Mouse (Mus musculus): ENCODE data around the gene Gclm. TPM values are rescaled to one million over a fixed set of nuclear protein-coding genes. Genes with fewer than 3 reads are reported as not detected.
"Not testable (repeated sequence)": the region's sequence is repeated elsewhere in the genome, so short reads cannot be mapped to it uniquely, and the experiment has no call there.

The Gclm gene
- polyA plus RNA-seq, 1 experiment from 2014 or later, result 56.4 TPM

DNA sequence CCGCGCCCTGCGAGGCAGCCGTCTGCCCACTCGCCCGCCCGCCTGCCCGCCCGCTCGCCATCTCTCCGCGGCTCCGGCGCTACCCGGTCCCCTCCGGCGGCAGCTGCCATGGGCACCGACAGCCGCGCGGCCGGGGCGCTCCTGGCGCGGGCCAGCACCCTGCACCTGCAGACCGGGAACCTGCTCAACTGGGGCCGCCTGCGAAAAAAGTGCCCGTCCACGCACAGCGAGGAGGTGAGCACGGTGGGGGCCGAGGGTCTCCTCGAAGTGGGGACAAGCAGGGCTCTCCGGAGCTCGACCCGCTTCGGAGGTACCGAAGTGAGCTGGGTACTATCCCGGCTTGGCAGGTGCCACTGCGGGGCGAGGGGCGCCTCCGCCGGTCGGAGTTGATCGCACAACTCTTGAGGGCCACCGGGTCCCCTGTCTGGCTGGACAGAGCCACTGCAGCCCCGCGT lies 548 bp downstream of the Gclm start:
- WGBS, result under 1% methylated on average over 50 of the region's 50 CpGs
- H3K27me3 ChIP-seq, result no peaks in the 10 kb centered on the region
- H3K4me1 ChIP-seq (replicated peaks), result peaks cover 26% of the 10 kb centered on the region
- peak overlapping the region; percentile 68 for H3K4me2 ChIP-seq
- peaks cover 2% of the 10 kb centered on the region; the same call in 1 of the 2 replicates for H3K36me3 ChIP-seq
- ATAC-seq (ENCODE audit: low FRiP score), result peak; percentile 74
- peak overlapping the region; percentile 92 for H3K27ac ChIP-seq
- no peaks in the 10 kb centered on the region for H3K9me3 ChIP-seq
- H3K9ac ChIP-seq, result peak overlapping the region; percentile 91
- H3K4me3 ChIP-seq, result peak overlapping the region; percentile 73

DNA sequence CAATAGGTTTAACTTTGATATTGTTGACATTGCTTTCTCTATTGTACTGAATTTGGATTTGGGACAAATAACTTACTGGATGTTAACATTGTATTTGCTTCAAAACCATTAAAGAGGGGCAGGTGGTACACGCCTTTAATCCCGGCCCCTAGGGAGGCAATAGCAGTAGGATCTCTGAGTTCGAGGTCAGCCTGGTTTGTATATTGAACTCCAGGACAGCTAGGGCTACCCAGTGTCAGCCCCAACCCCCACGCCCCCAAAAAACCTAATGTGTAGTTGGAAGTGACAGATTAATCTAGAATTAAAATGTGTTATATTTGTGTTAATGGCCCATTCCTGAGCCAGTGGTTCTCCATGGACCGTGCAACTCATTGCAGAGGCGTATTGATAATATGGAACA lies 1.0 kb downstream of the Gclm start:
- Histone ChIP-seq H3K4me2 (peak overlapping the region; percentile 68), H3K27me3 (no peaks in the 10 kb centered on the region), H3K36me3 (peaks cover 2% of the 10 kb centered on the region; the same call in 1 of the 2 replicates), H3K4me3 (peak overlapping the region; percentile 73), H3K27ac (peak overlapping the region; percentile 92; the same call in 1 of the 2 replicates), H3K9me3 (no peaks in the 10 kb centered on the region), H3K4me1 (replicated peaks) (peaks cover 26% of the 10 kb centered on the region), H3K9ac (peak overlapping the region; percentile 91)
- no peak for ATAC-seq (ENCODE audit: low FRiP score)
- WGBS, result 29% methylated on average over 6 of the region's 6 CpGs

DNA sequence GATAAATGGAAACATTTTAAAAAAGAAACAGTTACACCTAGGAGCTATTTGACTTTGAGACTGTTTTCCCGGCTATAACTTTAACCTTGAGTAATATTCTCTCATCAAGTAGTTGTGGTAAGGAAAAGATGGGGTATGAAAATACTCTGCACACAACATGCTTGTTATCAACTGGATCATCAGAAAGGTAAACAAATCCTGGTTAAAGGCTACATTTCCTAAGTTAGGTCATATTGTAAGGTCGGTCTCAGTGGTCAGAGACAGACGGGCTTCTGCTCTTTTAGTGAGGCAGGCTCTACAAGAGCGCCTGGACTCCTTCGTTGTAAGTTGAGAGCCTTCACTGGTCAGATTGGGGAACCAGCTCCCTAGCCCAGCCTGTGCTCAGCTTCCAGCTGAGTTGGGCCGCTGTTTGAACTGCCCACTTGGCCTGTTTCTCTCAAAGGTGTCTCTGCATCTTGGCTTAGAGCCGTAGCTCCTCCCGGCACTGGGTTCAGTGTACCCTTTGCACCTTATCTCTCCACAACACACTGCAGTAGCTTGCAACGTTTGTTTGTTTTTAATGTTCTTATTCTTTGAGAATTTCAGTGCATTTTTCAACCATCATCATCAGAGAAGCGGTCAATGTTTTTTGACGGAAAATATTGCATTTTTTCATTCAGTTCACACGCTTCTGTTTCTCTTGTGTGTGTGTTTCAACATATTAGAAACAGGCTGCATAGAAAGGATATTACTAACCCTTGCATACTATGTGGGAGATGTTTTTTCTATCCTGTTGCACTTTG lies 1.8 kb downstream of the Gclm start:
- peaks cover 26% of the 10 kb centered on the region for H3K4me1 ChIP-seq (replicated peaks)
- H3K36me3 ChIP-seq, result peaks cover 2% of the 10 kb centered on the region; the same call in 1 of the 2 replicates
- peak overlapping the region; percentile 58; the same call in 1 of the 2 replicates for H3K9ac ChIP-seq

DNA sequence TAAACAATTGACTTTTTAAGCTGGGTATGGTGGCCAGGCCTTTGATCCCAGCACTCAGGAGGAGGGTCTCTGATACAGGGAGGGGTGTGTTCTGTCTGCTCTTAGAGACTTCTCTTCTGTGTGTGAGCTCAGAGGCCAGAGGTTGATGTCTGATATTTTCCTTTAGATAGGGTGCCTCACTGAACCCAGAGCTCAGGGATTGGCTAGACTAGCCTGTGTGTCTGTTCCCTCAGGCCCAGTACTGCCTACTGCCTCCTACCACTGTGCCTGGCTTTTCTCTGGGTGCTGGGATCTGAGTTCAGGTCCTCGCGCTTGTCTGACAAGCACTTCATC lies 2.4 kb downstream of the Gclm start:
- 98% methylated on average over 2 of the region's 2 CpGs for WGBS
- H3K27ac ChIP-seq, result no peak overlapping the region
- no peaks in the 10 kb centered on the region for H3K9me3 ChIP-seq
- ATAC-seq (ENCODE audit: low FRiP score), result no peak
- no peaks in the 10 kb centered on the region for H3K27me3 ChIP-seq
- H3K9ac ChIP-seq, result no peak overlapping the region
- H3K4me1 ChIP-seq (replicated peaks), result peaks cover 24% of the 10 kb centered on the region
- peak overlapping the region; percentile 68 for H3K4me2 ChIP-seq
- 0 out of 2 replicates have a peak overlapping the region, but pooled peaks have one; percentile 14 for H3K4me3 ChIP-seq
- peaks cover 2% of the 10 kb centered on the region; the same call in 1 of the 2 replicates for H3K36me3 ChIP-seq

More for the DNA sequence above, 1.8 kb downstream of the Gclm start:
- Histone ChIP-seq H3K4me3 (peak overlapping the region; percentile 73), H3K4me2 (peak overlapping the region; percentile 68), H3K9me3 (no peaks in the 10 kb centered on the region), H3K27ac (no peak overlapping the region), H3K27me3 (no peaks in the 10 kb centered on the region)
- WGBS, result 72% methylated on average over 12 of the region's 12 CpGs
- ATAC-seq (ENCODE audit: low FRiP score), result no peak

DNA sequence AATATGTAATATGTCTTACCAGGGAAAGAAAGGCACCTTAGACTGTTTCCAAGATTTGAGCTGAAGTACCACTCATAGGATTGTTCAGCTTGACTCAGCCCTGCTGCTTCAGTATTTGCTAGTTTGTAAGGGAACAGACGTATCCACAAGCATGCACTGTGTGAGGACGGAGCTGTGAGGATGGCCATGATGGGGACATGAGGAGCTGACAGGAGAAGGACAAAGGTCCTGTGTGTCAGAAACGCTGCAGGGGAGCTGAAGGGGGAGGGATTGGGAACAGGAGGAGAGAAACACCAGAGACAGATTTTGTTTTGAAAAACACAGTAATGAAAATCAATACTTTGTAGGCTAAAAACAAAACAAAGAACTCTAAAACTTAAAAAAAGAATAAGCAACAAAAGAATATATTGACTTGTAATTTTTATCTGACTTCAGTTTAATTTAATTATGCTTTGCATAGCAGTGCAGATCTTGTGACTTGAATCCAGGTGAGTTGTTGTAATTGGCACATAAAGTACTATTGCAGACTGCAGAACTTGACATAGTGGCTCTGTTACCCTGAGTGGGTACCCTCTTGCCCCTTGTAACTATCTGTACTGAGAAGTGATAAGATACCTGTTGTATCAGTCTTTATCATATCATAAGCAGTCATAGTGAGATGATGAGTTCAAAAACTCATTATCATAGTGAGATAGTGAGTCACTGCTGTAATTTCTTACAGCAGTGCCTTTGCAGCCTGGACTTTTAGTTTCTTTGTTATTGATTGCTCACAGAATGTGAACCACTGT lies 7.3 kb downstream of the Gclm start:
- 39% methylated on average over 3 of the region's 3 CpGs for WGBS
- ATAC-seq (ENCODE audit: low FRiP score), result no peak
- no peak overlapping the region for H3K27ac ChIP-seq

DNA sequence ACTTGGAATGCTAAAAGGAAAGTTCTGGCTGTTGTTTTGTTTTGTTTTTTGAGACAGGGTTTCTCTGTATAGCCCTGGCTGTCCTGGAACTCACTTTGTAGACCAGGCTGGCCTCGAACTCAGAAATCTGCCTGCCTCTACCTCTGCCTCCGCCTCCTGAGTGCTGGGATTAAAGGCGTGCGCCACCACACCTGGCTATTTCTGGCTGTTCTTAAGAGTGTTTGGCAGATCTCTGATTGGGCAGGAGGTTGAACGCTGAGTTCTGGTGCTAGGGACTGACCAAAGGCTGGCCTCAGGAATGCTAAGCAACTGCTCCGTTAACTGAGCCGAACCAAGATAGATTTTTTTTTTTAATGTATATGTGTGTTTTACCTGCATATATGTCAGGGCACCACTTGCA lies 8.7 kb downstream of the Gclm start:
- 90% methylated on average over 7 of the region's 7 CpGs for WGBS
- not testable (repeated sequence) for ATAC-seq (ENCODE audit: low FRiP score); H3K4me3 ChIP-seq; H3K4me2 ChIP-seq; H3K4me1 ChIP-seq (replicated peaks); H3K9ac ChIP-seq; H3K27me3 ChIP-seq; H3K9me3 ChIP-seq; H3K27ac ChIP-seq
- H3K36me3 ChIP-seq, result peaks cover 12% of the 10 kb centered on the region

More for the DNA sequence above, 7.3 kb downstream of the Gclm start:
- peaks cover 3% of the 10 kb centered on the region for H3K4me1 ChIP-seq (replicated peaks)
- no peak overlapping the region for H3K4me3 ChIP-seq
- no peak overlapping the region for H3K4me2 ChIP-seq
- H3K9me3 ChIP-seq, result no peaks in the 10 kb centered on the region
- no peak overlapping the region for H3K9ac ChIP-seq
- H3K27me3 ChIP-seq, result no peaks in the 10 kb centered on the region
- peaks cover 9% of the 10 kb centered on the region for H3K36me3 ChIP-seq

DNA sequence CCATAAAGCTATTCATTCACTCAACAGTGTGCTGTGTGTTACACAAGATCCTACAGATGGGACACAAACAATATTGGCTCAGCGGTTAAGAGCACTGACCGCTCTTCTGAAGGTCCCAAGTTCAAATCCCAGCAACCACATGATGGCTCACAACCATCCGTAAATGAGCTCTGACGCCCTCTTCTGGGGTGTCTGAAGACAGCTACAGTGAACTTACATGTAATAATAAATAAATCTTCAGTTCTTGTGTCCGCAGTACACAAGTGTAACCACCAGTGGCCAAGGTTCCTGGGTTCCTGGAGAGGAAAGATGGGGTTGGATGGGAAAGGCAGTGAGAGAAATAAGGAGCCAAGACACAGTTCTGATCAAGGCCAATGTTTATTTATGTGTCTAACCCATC lies 24.6 kb downstream of the Gclm start:
- no peak for ATAC-seq (ENCODE audit: low FRiP score)
- H3K9me3 ChIP-seq, result no peaks in the 10 kb centered on the region
- peaks cover 4% of the 10 kb centered on the region for H3K4me1 ChIP-seq (replicated peaks)
- no peak overlapping the region for H3K4me3 ChIP-seq
- peaks cover 12% of the 10 kb centered on the region for H3K36me3 ChIP-seq
- no peak overlapping the region for H3K9ac ChIP-seq
- 74% methylated on average over 5 of the region's 5 CpGs for WGBS
- H3K27ac ChIP-seq, result no peak overlapping the region
- H3K4me2 ChIP-seq, result no peak overlapping the region
- no peaks in the 10 kb centered on the region for H3K27me3 ChIP-seq

DNA sequence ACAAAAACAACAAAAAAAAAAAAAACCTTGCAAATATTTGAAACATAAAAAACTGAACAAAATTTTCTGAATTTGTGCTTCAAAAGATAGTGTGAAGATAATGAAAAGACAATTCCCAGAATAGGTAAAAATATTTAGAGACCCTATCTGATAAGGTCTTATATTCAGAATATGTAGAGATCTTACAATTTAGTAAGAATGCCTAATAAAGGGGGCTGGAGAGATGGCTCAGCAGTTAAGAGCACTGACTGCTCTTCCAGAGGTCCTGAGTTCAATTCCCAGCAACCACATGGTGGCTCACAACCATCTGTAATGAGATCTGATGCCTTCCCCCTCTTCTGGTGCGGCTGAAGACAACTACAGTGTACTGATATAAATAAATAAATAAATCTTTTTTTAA lies 27.2 kb downstream of the Gclm start:
- peaks cover 24% of the 10 kb centered on the region for H3K36me3 ChIP-seq
- not testable (repeated sequence) for H3K4me2 ChIP-seq; H3K27ac ChIP-seq; H3K27me3 ChIP-seq; ATAC-seq (ENCODE audit: low FRiP score); H3K4me3 ChIP-seq; H3K9ac ChIP-seq; H3K9me3 ChIP-seq
- WGBS, result 87% methylated on average over 1 of the region's 1 CpGs
- H3K4me1 ChIP-seq (replicated peaks), result peaks cover 30% of the 10 kb centered on the region

DNA sequence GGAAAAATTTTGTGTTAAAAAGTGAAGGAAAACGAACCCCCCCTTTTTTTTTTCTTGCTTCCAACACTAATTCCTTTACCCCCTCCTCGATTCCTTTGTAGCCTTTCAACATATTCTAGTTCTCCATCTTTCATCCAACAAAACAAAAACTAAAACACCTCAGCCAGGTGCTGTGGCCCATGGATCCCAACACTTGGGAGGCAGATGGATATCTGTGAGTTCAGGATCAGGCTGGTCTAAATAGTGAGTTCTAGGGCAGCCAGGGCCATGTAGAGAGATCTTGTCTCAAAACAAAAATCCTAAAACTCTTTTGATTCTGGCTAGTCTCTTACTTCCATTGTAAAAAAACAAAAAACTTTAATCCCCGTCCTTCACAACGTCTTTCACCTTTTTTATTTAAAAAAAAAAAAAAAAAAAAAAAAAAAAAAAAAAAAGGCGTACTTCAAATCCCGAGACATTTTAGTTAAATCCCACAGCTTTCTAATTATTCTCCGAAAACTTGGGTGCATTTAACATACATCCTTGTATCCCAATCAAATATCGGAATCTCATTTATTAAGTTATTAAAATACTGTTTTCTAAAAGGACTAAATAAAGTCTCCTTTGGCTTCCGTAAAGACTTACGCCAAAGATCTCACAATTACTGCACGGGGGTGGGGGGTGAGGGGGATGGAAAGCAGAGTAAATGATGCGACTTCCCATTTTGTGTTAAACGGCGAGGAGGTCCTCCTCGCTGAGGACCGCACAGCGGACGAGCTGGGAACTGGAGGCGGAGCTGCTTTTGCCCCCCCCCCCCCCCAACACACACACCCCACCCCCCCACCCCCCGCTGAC lies 28.3 kb downstream of the Gclm start:
- Histone ChIP-seq H3K9me3 (no peaks in the 10 kb centered on the region), H3K9ac (peak overlapping the region; percentile 85), H3K4me3 (peak overlapping the region; percentile 77), H3K4me2 (peak overlapping the region; percentile 41), H3K36me3 (peaks cover 35% of the 10 kb centered on the region), H3K27ac (peak overlapping the region; percentile 58; the same call in 1 of the 2 replicates), H3K4me1 (replicated peaks) (peaks cover 38% of the 10 kb centered on the region), H3K27me3 (no peaks in the 10 kb centered on the region)
- ATAC-seq (ENCODE audit: low FRiP score), result no peak; the same call in 1 of the 2 replicates
- 11% methylated on average over 20 of the region's 20 CpGs for WGBS

DNA sequence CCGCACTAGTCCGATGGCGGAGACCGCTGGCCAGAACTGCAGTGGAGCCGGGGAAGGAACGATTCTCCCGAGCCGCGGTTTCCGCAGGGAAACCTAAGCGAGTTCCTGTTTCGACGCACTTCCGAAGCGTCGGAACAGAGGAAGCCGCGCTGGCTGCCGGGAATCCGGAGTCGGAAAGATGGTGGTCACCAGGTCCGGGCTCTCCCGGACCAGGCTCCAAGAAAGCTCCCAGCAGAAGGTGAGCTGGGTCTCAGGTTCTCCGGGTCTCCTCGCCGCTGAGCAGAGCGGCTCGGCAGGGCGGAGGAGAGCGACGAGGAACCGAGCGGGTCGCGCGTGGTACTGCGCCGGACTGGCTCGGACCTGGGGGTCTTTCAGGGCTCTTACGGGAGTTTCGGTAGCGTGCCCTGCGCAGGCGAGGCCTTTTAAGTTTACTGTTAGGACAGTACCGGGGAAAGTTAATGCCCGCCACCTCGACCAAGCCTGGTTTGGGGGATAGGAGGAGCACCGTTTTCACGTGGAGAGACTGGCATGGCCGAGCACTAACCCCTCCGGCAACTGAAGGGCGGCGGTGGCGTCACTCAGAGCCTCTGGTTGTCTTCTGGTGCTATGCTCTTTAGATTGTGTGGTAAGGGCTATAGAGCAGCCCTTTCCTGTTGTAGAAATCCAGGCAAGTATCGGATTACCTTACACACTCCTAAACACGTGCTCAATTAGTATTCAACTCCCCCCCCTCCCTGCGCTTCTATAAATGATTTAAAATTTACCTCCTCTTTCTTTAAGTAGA lies 29.1 kb downstream of the Gclm start, which contains the start of gene Dnttip2:
Dnttip2 (plus strand) TSS at position 148 of the 784 bp plus-strand sequence.
- peak; percentile 97 for ATAC-seq (ENCODE audit: low FRiP score)
- Histone ChIP-seq H3K4me2 (peak within 1 kb of the TSS; percentile 84), H3K27me3 (no peaks in the 10 kb centered on the region), H3K4me1 (replicated peaks) (peaks cover 38% of the 10 kb centered on the region), H3K36me3 (peaks cover 43% of the 10 kb centered on the region), H3K4me3 (peak within 1 kb of the TSS; percentile 77), H3K27ac (peak within 1 kb of the TSS; percentile 79), H3K9me3 (no peaks in the 10 kb centered on the region), H3K9ac (peak within 1 kb of the TSS; percentile 85)
- WGBS, result under 1% methylated on average over 57 of the region's 57 CpGs

DNA sequence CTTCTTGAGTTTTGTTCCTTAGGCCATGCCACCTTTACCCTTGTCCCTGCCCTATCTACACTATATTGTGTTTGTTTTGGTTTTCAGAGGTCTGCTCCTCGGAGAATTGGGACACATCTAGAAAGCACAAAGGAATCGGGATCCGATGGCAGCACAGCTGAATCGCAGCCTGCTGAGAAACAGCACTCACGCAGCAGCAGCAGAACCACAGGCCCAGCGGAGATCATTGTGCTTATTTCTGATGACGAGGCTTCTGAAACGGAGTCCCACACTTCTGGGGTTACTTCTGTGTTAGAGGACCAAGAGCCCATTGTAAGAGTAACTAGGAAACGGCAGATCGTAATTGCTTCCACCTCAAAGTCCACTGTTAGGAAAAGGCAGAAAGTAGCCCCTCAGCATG lies 29.8 kb downstream of the Gclm start:
- H3K36me3 ChIP-seq, result peaks cover 50% of the 10 kb centered on the region
- H3K9me3 ChIP-seq, result no peaks in the 10 kb centered on the region
- WGBS, result 74% methylated on average over 10 of the region's 10 CpGs
- peak overlapping the region; percentile 85 for H3K9ac ChIP-seq
- H3K4me2 ChIP-seq, result peak overlapping the region; percentile 84
- peaks cover 38% of the 10 kb centered on the region for H3K4me1 ChIP-seq (replicated peaks)
- no peak for ATAC-seq (ENCODE audit: low FRiP score)
- no peak overlapping the region for H3K27ac ChIP-seq
- no peaks in the 10 kb centered on the region for H3K27me3 ChIP-seq
- H3K4me3 ChIP-seq, result peak overlapping the region; percentile 77
